Mouse (Mus musculus) activated CD4-positive, CD25-positive, alpha-beta regulatory T cell, adult 4 months (primary cell): ENCODE results near the gene Riox2. TPM values are rescaled to one million over a fixed set of nuclear protein-coding genes. Genes with fewer than 3 reads are reported as not detected.

Experiments used
- ATAC-seq: one replicate; pipeline ENCODE4 v1.8.0; 2017
- polyA plus RNA-seq, 2 experiments: library from polyadenylated mRNA; unstranded; fragments of 100-300 nt; shearing (Covaris generic); gene quantifications; one replicate each; pipeline ENCODE4 v1.2.1; 2017

Gene Riox2
- polyA plus RNA-seq, 2 experiments from 2014 or later = 81.2 to 94.4 TPM

DNA sequence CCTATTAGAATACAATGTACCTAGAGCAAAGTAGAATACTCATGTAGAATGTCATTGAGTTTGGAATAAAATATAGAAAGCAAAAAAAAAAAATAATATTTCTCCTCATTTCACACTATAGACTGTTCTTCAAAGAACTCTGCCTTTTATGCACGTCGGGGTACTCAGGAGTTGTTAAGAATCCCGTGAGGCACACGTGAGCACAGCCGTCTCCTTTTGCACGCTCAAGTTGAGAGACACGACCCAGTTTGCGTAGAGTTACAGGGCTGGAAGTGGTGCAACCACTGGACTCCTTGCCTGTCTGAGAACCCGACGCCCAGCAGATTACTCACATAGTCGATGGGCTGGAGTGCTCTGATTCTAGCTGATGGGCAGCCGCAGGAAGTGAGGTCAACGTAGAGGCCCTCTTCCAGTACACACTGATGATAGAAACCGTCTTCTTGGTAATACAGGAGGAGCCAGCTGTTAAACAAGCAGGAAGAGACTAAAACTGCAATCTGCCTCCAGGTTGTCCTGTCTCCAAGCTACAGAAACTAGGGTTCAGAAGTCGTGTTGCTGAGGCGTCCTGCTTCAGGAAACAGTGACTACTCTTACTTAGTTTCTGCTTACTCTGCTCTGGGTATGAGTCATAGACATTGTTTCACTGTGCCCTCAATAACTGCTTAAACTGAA lies 50.3 kb downstream of the Riox2 start:
- ATAC-seq = peak; percentile 51

- no peak for ATAC-seq
Observed at GRCm38 (mm10) chr16:59526939-59527338, 55.4 kb downstream of the Riox2 start.

- ATAC-seq = no peak
Observed at GRCm38 (mm10) chr16:59529570-59529969, 58.0 kb downstream of the Riox2 start.

DNA sequence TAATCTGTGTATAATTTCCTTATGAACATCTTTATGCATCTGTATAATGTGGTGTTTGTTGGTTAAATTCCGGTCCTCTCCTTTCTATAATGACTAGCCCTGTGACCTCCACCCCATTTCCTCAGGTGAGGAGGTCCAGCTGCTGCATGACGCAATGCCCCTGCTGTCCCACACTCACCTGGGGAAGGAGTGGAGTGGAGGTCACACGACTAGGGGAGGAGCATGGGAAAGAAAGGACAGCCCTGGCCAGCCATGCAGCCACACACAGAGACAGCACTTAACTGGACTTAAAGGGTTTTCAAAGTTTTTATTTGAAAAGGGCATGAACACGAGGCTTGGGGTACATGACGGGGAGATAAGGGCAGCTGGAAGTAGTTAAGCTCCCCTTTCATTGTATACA lies 59.7 kb downstream of the Riox2 start:
- no peak for ATAC-seq

GRCm38 (mm10) chr16:59532561-59532960 lies 61.0 kb downstream of the Riox2 start:
- no peak for ATAC-seq

GRCm38 (mm10) chr16:59534349-59534748 lies 62.8 kb downstream of the Riox2 start:
- no peak for ATAC-seq

DNA sequence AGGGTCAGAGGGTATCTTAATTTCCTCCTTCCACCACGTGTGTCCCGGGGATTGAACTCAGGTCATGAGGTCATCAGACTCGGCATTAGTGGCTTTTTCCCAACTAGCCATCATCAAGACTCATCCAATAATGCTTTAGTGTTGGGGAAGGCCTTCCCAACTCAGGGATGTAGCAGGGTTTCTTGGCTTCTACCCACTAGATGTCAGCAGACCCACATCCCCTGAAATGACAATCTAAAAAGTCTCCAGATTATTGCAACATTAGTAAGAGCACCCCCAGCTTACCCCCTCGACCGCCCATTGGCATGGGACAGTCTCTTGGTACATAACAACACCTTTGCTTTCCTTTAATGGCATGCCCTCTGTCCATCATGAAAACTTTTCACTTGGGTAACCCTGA lies 64.1 kb downstream of the Riox2 start:
- no peak for ATAC-seq

DNA sequence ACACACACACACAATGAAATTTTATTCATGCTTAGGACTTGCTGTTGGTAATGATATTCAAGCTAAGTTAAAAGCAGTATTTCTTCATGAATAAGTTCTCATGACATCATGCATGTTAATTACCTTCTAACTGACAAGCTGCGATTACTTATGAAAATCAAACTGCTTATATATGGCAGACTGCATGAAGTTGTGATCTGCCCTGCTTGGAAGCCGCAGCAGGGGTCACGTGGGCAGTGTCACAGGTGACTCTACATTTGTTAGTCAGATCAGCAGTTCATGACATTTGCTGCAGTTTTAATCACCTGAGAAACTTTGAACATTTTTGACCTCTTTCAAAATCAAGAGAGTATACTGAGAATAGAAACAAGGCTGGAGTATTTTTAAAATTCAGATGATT lies 69.4 kb downstream of the Riox2 start:
- no peak for ATAC-seq

- no peak for ATAC-seq
Observed at GRCm38 (mm10) chr16:59541382-59541781, 69.8 kb downstream of the Riox2 start.

Other genes starting within 250 kb of the Riox2 start
- not detected for gene Olfr201, start 199.1 kb upstream of the Riox2 start, polyA plus RNA-seq
- under 1 TPM in 1 of 2 experiments, not detected in 1; 0.37 TPM for gene Olfr202, start 185.0 kb upstream of the Riox2 start, polyA plus RNA-seq
- not detected for gene Olfr203, start 172.9 kb upstream of the Riox2 start, polyA plus RNA-seq
- not detected for gene Olfr204, start 153.5 kb upstream of the Riox2 start, polyA plus RNA-seq
- gene Olfr205, start 140.6 kb upstream of the Riox2 start, polyA plus RNA-seq = not detected
- gene Olfr206, start 122.5 kb upstream of the Riox2 start, polyA plus RNA-seq = not detected
- not detected for gene Olfr209, start 107.8 kb upstream of the Riox2 start, polyA plus RNA-seq
- not detected for gene Gabrr3, start 64.4 kb upstream of the Riox2 start, polyA plus RNA-seq
- 10 to 100 TPM; 11.6 to 11.7 TPM for gene Crybg3, start 129.2 kb downstream of the Riox2 start, polyA plus RNA-seq
- 1 to 10 TPM; 2.7 to 3.2 TPM for gene Arl6, start 167.6 kb downstream of the Riox2 start, polyA plus RNA-seq